Mouse (Mus musculus) neural tube, embryonic 14.5 days (tissue): ENCODE results near the gene Taar5. TPM values are rescaled to one million over a fixed set of nuclear protein-coding genes. Genes with fewer than 3 reads are reported as not detected.
A peak's percentile ranks its signal among the peaks of the same experiment; 100 is the strongest.

ENCODE experiments used
- ATAC-seq: fragments of 200-750 bp; cut with Nextera tagmentation; 2 replicates; pipeline ENCODE4 v1.8.0; 2017; ENCODE audit warnings: low read depth, mild to moderate bottlenecking, moderate TSS enrichment, moderate library complexity
- H3K27ac ChIP-seq: fragments of 300-500 bp; sonication (generic); 2 replicates; pipeline ENCODE4 v1.5.1; 2014; ENCODE audit warnings: low read depth, mild to moderate bottlenecking, control low read depth, low read length, moderate library complexity, mixed read lengths
- H3K27me3 ChIP-seq: fragments of 300-500 bp; sonication (generic); 2 replicates; pipeline ENCODE4 v1.6.1; 2014; ENCODE audit warnings: low read length; ENCODE audit not compliant: control insufficient read depth, insufficient read depth
- H3K36me3 ChIP-seq: fragments of 300-500 bp; sonication (generic); 2 replicates; pipeline ENCODE4 v1.6.1; 2014; ENCODE audit warnings: low read length, mixed read lengths; ENCODE audit not compliant: control insufficient read depth, insufficient read depth
- H3K4me1 ChIP-seq: fragments of 300-500 bp; sonication (generic); 2 replicates; pipeline ENCODE4 v1.6.1; 2014; ENCODE audit warnings: low read length; ENCODE audit not compliant: control insufficient read depth, insufficient read depth
- H3K4me2 ChIP-seq: fragments of 300-500 bp; sonication (generic); 2 replicates; pipeline ENCODE4 v1.6.1; 2014; ENCODE audit warnings: mild to moderate bottlenecking, low read depth, low read length, control low read depth
- H3K4me3 ChIP-seq: fragments of 300-500 bp; sonication (generic); 2 replicates; pipeline ENCODE4 v1.5.1; 2014; ENCODE audit warnings: low read depth, low read length, control low read depth, mixed read lengths
- H3K9ac ChIP-seq: fragments of 300-500 bp; sonication (generic); replicated peaks from 2 replicates; pipeline ENCODE4 v1.6.1; 2014; ENCODE audit warnings: low read depth, mild to moderate bottlenecking, control low read depth, low read length, mixed read lengths
- H3K9me3 ChIP-seq: fragments of 300-500 bp; sonication (generic); 2 replicates; pipeline ENCODE4 v1.6.1; 2016; ENCODE audit warnings: low read length; ENCODE audit not compliant: control insufficient read depth
- WGBS: fragments of 180-500 bp; shearing (Covaris S2); extraction: QIAGEN DNeasy Blood & Tissue Kit; methylation state at CpG from one replicate; pipeline ENCODE4 v1.1.7; 2014; 5-methylcytosine and 5-hydroxymethylcytosine counted together
- polyA plus RNA-seq: library from polyadenylated mRNA; unstranded; fragments of >200 nt; fragmentation: Nextera tagmentation; extraction: Ambion mirVana; gene quantifications from 2 replicates; pipeline ENCODE4 v1.2.1, GENCODE M21; 2014

Taar5 gene
- polyA plus RNA-seq, 1 experiment from 2014 or later = 0.27 TPM

DNA sequence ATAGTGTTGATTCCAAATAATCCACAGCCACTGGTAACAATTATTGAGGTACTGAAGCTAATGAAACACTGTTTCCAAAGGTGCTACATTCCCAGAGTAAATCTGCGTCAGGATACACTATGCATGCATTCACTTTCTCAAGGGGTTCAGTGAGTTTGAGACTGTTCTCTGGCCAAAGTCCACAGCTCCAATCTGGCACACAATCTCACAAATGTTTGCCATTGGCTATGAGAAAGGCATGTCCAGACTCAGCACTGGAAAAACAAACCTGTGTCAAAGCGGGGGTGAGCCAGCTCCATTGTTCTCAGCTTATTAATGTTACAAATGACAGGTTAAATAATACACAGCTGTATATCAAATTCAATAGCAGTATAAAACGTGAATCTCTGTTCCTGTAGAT lies 11.4 kb upstream of the Taar5 start:
- Histone ChIP-seq H3K9me3 (no peaks in the 10 kb centered on the region), H3K27me3 (no peaks in the 10 kb centered on the region), H3K27ac (no peak overlapping the region), H3K9ac (no peak overlapping the region), H3K4me2 (no peak overlapping the region), H3K4me3 (no peak overlapping the region), H3K36me3 (no peaks in the 10 kb centered on the region), H3K4me1 (no peaks in the 10 kb centered on the region)
- WGBS = 71% methylated on average over 3 of the region's 3 CpGs
- no peak for ATAC-seq

DNA sequence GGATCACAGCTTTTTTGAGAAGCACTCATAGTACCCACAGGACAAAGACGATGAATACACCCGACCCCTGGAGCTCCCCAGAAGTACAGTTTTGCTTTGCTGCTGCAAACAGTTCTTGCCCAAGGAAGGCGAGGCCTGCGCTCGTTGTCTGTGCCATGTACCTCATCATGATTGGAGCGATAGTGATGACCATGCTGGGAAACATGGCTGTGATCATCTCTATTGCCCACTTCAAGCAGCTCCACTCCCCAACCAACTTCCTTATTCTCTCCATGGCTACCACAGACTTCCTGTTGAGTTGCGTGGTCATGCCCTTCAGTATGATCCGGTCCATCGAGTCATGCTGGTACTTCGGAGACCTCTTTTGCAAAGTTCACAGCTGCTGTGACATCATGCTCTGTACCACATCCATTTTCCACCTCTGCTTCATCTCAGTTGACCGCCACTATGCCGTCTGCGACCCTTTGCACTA lies 10.0 kb upstream of the Taar5 start, which contains the start of gene Taar4:
Gene Taar4, plus strand, starts transcription at position 51 of the 472 bp plus-strand sequence.
- 91% methylated on average over 13 of the region's 13 CpGs for WGBS
- Histone ChIP-seq H3K4me3 (no peak within 1 kb of the TSS), H3K9me3 (no peaks in the 10 kb centered on the region), H3K4me1 (no peaks in the 10 kb centered on the region), H3K27me3 (no peaks in the 10 kb centered on the region), H3K36me3 (no peaks in the 10 kb centered on the region), H3K4me2 (no peak within 1 kb of the TSS), H3K27ac (no peak within 1 kb of the TSS), H3K9ac (no peak within 1 kb of the TSS)
- ATAC-seq = no peak

DNA sequence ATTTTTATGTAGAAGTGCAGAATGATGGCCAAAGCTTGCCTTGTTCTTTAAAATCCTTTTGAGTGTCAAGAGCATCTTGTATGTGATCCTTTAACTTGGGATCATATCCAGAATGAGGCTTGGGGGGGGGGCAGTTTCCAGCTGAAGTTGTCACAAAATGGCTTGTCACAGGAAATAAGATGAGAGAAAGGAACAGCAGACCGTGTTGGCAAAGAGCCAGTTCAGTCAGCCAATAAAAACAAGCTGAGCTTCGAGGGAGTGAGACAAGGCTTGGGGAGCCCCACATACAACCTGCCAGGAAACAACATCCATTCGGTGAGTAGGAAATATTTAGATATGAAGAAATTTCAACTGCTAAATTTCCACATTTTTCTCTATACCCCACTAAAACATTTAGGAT lies 7.1 kb upstream of the Taar5 start:
- ATAC-seq = no peak
- no peaks in the 10 kb centered on the region for H3K9me3 ChIP-seq
- no peaks in the 10 kb centered on the region for H3K36me3 ChIP-seq
- H3K9ac ChIP-seq = no peak overlapping the region
- H3K4me3 ChIP-seq = no peak overlapping the region
- H3K4me1 ChIP-seq = no peaks in the 10 kb centered on the region
- WGBS = 58% methylated on average over 3 of the region's 3 CpGs
- H3K27me3 ChIP-seq = no peaks in the 10 kb centered on the region
- H3K27ac ChIP-seq = no peak overlapping the region
- no peak overlapping the region for H3K4me2 ChIP-seq

DNA sequence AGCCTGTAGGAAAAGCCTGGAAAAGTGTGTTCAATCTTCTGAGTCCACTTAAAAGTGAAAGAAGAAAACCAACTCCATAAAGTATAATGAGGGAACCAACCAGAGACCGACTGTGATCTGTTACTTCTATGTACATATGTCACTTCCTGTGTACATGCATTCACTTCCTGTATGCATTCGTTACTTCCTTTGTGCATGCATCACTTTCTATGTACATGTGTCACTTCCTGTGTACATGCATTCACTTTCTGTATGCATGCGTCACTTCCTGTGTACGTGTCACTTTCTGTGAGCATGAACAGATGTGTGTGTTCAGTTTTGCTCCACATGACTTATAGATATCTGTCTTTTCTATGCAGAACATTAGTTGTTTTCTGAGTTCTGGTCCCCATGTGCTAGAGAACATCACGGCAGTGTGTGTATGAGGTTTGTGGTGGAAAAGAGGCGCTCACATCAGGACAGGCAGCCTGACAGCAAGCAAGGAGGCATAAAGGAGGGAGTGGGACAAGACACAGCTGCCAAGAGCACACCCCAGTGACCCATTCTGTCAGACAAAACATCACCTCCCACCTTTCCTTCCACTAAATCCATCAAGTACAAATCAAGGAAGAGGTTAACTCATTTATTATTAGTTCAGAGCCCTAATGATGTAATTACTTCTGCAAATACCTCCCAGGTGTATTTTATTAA lies 5.4 kb upstream of the Taar5 start:
- H3K36me3 ChIP-seq = no peaks in the 10 kb centered on the region
- no peaks in the 10 kb centered on the region for H3K9me3 ChIP-seq
- 90% methylated on average over 6 of the region's 6 CpGs for WGBS
- no peak for ATAC-seq
- H3K27me3 ChIP-seq = no peaks in the 10 kb centered on the region
- H3K4me1 ChIP-seq = no peaks in the 10 kb centered on the region
- H3K9ac ChIP-seq = no peak overlapping the region
- no peak overlapping the region for H3K4me3 ChIP-seq
- no peak overlapping the region for H3K27ac ChIP-seq
- H3K4me2 ChIP-seq = no peak overlapping the region

DNA sequence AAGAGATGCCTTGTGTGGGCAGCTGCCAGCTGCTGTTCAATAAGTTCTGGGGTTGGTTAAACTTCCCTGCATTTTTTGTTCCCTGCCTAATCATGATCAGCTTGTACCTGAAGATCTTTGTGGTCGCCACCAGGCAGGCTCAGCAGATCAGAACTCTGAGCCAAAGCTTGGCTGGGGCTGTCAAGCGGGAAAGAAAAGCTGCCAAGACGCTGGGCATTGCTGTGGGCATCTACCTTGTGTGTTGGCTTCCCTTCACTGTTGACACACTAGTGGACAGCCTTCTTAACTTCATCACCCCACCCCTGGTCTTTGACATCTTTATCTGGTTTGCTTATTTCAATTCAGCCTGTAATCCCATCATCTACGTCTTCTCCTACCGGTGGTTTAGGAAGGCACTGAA lies 750 bp downstream of the Taar5 start:
- Histone ChIP-seq H3K36me3 (no peaks in the 10 kb centered on the region), H3K27me3 (no peaks in the 10 kb centered on the region), H3K4me1 (no peaks in the 10 kb centered on the region), H3K9ac (no peak overlapping the region), H3K4me2 (no peak overlapping the region), H3K27ac (no peak overlapping the region), H3K9me3 (no peaks in the 10 kb centered on the region), H3K4me3 (no peak overlapping the region)
- WGBS = 89% methylated on average over 5 of the region's 5 CpGs
- no peak for ATAC-seq

DNA sequence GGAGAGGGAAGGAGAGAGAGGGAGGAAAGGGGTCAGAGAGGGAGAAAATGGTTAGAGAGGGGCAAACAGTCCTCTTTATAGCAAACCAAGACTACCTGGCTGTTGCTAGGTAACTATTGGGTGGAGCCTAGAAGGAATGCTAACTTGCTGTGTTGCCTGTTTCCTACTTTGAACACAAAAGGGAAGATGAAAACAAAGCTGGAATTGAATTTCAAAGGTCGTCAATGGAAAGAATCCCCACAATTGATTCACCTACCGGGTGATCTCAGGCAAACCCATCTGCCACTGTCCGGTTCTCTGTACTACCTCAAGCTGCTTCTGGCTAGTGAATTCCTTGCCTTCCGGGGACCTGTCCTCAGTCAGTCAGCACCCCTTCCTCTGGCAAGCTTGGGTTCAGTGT lies 7.5 kb downstream of the Taar5 start:
- no peak overlapping the region for H3K9ac ChIP-seq
- no peak overlapping the region for H3K4me2 ChIP-seq
- H3K27ac ChIP-seq = no peak overlapping the region
- H3K4me3 ChIP-seq = no peak overlapping the region
- ATAC-seq = no peak
- WGBS = 40% methylated on average over 4 of the region's 4 CpGs
- no peaks in the 10 kb centered on the region for H3K27me3 ChIP-seq
- no peaks in the 10 kb centered on the region for H3K36me3 ChIP-seq
- H3K9me3 ChIP-seq = no peaks in the 10 kb centered on the region
- no peaks in the 10 kb centered on the region for H3K4me1 ChIP-seq

DNA sequence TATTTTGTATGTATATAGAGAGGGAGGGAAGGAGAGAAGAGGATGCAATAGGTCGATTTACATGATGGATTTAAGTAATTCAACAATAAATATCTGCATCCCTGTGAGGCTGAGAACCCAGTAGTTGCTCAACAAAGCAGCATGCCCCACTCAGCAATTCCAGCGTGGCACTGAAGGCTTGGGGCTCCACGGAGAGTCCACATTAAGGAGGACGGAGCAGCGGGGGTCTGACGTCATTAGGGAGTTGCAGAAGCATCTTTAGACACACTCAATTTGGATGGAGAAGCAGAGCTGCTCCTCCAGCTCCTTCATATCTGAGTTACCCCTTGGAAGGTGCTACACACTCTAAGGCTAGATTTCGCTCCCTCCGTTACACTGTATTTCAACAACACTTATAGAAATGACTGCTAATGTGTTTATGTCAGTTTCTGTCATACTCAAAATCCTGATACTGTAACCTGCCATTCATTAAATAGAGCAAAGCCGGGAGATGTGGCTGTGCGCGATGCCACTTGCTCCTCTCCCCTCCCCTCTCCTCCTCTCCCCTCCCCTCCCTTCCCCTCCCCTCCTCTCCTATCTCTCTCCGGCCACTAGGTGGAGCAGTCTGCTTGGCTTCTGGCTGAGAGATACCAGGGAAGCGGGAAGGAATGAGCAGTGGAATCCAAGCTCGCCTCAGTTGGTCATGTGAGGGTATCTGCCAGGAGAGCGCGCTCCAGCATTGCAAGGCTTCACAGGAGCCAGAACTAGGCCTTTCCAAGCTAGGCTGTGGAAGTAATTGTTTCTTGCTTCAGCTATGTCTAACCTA lies 8.6 kb downstream of the Taar5 start:
- H3K4me3 ChIP-seq = no peak overlapping the region
- H3K4me1 ChIP-seq = no peaks in the 10 kb centered on the region
- H3K36me3 ChIP-seq = no peaks in the 10 kb centered on the region
- H3K9ac ChIP-seq = no peak overlapping the region
- no peak overlapping the region for H3K4me2 ChIP-seq
- no peak overlapping the region for H3K27ac ChIP-seq
- WGBS = 44% methylated on average over 16 of the region's 16 CpGs
- no peaks in the 10 kb centered on the region for H3K9me3 ChIP-seq
- peak; percentile 83 for ATAC-seq
- H3K27me3 ChIP-seq = no peaks in the 10 kb centered on the region

DNA sequence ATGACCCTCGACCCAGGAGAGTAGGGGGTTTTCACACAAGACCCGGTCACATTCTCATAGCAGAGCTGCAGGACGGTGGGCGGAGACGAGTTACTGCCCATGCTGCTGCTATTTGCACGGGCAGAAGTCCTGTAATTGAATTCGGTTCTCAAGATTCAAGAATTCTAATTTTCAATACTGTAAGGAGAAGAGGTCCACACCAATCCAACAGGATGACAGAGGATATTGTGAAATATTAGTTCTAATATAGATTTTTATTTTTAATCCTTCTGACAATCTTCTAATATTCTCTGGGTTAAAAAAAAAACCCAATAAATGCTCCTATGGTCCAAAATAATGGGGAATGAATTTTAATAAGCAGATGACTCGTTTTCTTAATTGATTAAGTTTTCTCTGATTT lies 15.0 kb downstream of the Taar5 start, which contains the start of gene Taar6:
Gene Taar6, minus strand, starts transcription at position 101 of the 400 bp plus-strand sequence.
- Histone ChIP-seq H3K9ac (no peak within 1 kb of the TSS), H3K36me3 (no peaks in the 10 kb centered on the region), H3K27ac (no peak within 1 kb of the TSS), H3K9me3 (no peaks in the 10 kb centered on the region), H3K4me2 (no peak within 1 kb of the TSS), H3K27me3 (no peaks in the 10 kb centered on the region), H3K4me1 (no peaks in the 10 kb centered on the region), H3K4me3 (no peak within 1 kb of the TSS)
- ATAC-seq = no peak
- 77% methylated on average over 8 of the region's 8 CpGs for WGBS

DNA sequence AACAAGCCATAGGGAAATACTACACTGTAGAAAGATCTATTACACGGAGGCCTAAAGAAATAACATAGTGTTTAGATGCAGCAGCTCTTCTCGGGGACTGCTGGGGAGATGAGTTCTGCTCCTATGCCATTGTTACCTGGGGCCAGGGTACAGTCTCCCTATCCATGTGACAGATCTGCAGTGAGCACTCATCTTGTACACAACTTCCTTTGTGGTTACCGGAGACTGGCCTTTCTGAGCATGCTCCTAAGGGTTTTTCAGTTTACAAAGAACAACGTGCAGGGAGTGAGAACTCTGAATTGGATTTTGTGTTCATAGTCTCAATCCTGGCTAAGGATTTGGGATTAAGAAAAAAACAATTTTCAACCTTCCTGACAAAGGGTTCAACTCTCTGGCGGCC lies 15.9 kb downstream of the Taar5 start:
- Histone ChIP-seq H3K27ac (no peak overlapping the region), H3K27me3 (no peaks in the 10 kb centered on the region), H3K4me2 (no peak overlapping the region), H3K4me1 (no peaks in the 10 kb centered on the region), H3K9ac (no peak overlapping the region), H3K4me3 (no peak overlapping the region), H3K36me3 (no peaks in the 10 kb centered on the region), H3K9me3 (no peaks in the 10 kb centered on the region)
- 83% methylated on average over 5 of the region's 5 CpGs for WGBS
- ATAC-seq = no peak
